Mouse (Mus musculus) frontal cortex, adult (tissue): ENCODE measurements around the gene Maml1.

ENCODE experiments used
- ATAC-seq: cut with Nextera tagmentation; 2 replicates; pipeline ENCODE4 v1.9.2; 2017; ENCODE audit warnings: mild to moderate bottlenecking, moderate library complexity, mixed read lengths; ENCODE audit not compliant: low TSS enrichment

The Maml1 gene

GRCm38 (mm10) chr11:50280053-50280452 lies 12.1 kb downstream of the Maml1 start:
- ATAC-seq, result no peak

GRCm38 (mm10) chr11:50279005-50279404 lies 13.1 kb downstream of the Maml1 start:
- ATAC-seq, result no peak

GRCm38 (mm10) chr11:50277706-50278105 lies 14.4 kb downstream of the Maml1 start:
- ATAC-seq, result no peak

- no peak for ATAC-seq
Observed at GRCm38 (mm10) chr11:50277025-50277424, 15.1 kb downstream of the Maml1 start.

- ATAC-seq, result peak; percentile 72
Observed at GRCm38 (mm10) chr11:50275568-50276151, 16.5 kb downstream of the Maml1 start.

- ATAC-seq, result no peak
Observed at GRCm38 (mm10) chr11:50275077-50275476, 17.0 kb downstream of the Maml1 start.

DNA sequence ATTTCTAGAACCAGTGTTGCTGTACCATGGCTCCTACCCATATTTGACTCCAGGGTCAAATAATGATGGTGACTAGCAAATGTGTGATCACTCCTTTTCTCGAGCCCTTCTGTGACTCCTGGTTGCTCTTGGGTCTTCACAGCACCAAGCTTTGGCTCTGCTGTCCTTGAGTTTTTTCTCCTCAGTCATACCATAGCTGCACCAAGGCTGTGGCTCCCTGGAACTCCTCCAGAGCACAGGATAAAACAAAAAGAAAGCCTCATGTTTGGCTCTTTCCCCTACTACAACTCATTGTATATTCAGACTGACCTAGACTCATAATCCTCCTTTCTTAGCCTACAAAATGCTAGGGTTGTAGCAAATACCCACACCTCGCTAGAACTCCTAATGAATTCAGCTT lies 19.3 kb downstream of the Maml1 start:
- no peak for ATAC-seq

GRCm38 (mm10) chr11:50269885-50270284 lies 22.2 kb downstream of the Maml1 start:
- ATAC-seq, result no peak

- no peak for ATAC-seq
Observed at GRCm38 (mm10) chr11:50269163-50269562, 22.9 kb downstream of the Maml1 start.

DNA sequence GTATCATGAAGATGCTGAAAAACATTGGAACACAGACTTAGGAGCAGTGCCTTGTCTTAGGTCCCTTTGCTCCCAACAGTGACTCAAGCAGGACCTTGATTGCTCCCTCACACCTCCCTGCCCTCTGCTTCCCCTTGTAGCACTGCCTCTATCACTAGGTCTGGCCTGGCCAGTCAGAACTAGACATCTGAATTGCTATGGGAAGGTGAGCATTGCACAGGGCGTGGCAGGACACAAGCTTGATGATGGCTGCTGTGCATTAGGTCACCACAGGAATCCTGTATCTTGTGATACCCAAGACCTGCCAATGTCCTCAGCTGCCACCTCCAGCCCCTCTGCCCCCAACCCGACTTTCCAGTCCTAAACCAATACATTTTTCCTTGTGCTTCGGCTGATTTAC lies 25.1 kb downstream of the Maml1 start:
- ATAC-seq, result no peak

DNA sequence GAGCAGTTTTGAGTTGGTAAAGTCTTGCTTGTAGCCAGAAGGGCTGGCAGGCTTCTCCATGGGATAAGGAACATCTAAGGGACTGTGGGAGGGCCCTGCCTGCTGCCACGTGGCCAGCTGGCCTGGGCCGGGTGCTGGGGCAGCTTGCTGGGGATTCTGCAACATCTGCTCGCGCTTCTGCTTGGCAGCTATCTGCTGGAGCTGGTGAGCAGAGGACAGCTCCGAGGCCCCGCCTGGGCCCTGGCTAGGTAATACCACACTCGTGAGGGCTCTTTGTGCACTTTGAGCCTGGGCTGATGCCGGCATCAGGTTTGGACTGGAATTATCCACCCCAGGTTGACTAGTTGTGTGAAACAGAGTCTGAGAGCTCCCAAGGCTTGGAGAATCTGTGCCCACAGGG lies 26.2 kb downstream of the Maml1 start:
- peak; percentile 36; the same call in 1 of the 2 replicates for ATAC-seq

DNA sequence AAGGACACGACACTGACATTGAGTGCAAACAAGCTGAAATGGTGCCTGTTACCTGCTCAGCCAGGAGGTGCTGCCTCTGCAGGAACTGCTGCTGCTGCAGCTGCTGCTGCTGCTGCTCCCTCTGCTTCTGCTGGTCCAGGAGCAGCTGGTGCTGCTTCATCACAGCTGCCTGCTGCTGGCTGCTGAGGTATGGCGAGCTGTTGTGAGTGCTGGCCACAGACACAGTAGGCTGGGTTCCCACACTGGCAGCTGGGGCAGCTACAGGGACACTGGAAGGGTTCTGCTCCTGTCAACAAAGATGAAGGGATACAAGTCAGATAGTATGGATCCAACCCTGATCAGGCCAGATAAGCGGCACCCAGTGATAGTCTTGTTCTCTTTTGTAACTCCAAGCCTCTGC lies 28.9 kb downstream of the Maml1 start:
- ATAC-seq, result no peak

DNA sequence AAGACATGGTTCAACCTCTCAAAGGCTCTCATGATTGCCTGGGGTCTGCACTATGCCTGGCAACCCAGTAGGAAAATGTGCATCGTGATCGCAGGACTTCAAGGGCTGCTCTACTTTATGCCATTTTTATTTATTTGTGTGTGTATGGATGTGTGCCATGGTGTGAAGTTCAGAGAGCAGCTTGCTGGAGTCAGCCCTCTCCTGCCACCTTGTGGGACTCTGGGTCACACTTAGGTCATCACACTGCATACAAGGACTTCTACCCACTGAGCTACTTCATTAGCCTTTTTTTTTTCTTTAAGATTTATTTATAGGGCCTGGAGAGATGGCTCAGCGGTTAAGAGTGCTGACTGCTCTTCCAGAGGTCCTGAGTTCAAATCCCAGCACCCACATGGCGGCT lies 30.1 kb downstream of the Maml1 start:
- ATAC-seq, result no peak

- peak; percentile 56 for ATAC-seq
Observed at GRCm38 (mm10) chr11:50258310-50258709, 33.8 kb downstream of the Maml1 start.

DNA sequence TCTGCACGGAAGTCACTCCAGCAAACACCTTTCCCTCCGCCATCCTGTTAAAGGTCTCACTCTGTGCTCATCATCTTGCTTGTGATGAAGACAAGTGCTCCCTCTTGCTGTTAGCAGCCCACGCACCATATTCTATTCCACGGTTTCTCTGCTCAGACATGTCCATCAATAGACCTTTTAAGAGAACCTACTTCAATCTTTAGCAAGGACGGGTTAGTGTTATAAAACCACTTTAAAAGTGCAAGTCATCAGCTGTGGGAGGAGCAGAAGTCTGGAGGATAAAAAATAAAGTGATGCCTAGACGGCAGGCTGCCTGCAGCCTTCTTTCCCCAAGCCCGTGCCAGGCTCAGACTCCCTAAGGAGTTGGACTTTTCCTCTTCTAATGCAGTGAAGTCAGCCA lies 35.5 kb downstream of the Maml1 start:
- ATAC-seq, result peak; percentile 18

DNA sequence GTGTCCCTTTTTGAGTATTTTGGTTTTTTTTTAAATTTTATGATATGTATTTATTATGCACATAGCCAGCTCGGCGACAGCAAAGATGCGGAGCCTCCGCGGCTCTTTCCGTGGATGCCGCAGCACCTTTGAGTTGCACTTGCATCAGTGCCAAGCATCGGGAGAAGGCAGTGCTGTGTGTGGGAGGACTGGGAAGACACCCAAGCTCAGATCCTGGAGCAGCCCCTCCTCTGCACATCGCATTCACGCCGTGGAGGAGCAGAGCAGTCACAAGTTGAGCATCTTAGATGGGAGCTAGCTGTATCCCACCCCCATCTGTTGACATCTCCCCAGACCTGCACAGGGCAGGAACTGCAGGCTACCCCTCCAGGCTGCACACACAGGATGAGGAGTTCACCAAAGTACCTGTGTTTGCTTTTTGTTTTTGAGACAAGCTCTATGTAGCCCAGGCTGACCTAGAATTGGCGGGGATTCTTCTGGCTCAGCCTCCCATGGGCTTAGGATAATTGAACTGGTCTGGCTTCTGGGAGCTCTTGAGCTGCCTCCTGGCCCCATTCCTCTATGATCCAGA lies 38.0 kb downstream of the Maml1 start:
- peak; percentile 66 for ATAC-seq

DNA sequence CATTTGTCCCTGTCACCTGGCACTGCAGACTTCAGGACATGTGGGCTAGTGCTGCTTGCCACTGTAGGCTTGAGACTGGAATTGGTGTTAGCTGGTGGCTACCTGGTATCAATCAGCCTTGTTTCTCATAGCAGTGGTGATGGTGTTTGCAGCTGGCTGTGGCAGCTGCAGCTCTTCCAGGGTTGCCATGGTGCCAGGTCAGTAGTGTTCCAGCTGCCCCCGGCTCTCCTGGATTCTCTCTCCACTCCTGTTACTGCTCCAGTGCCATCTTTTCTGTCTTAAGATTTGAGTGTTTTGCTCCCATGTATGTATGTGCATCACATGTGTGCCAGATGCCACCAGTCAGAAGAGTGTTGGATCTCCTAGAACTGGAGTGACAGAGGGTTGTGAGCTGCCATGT lies 38.7 kb downstream of the Maml1 start:
- ATAC-seq, result 0 out of 2 replicates have a peak, but pooled peaks have one; percentile 5

- ATAC-seq, result no peak
Observed at GRCm38 (mm10) chr11:50252684-50253265, 39.3 kb downstream of the Maml1 start.

DNA sequence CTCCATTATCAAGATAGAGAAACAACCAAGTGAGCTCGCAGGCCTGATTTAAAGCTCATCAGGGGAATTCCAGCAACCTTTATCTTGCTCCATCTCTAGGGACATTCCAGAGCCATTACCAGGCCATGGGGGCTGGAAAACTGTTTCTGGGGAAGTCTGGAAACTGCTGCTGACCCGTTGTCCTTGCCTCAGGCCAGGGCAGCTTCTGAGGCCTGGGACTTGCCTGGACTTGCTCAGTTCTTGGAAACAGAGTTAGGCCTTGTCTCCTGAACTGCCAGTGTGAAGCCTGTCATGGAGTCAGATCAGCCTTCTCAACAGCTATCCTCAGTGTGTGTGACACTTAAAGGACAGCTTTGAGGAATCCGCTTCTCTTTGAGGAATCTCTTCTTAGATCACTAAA lies 39.9 kb downstream of the Maml1 start:
- ATAC-seq, result no peak

- ATAC-seq, result peak; percentile 66
Observed at GRCm38 (mm10) chr11:50248473-50249171, 43.5 kb downstream of the Maml1 start.

GRCm38 (mm10) chr11:50245269-50245668 lies 46.8 kb downstream of the Maml1 start:
- ATAC-seq, result no peak

DNA sequence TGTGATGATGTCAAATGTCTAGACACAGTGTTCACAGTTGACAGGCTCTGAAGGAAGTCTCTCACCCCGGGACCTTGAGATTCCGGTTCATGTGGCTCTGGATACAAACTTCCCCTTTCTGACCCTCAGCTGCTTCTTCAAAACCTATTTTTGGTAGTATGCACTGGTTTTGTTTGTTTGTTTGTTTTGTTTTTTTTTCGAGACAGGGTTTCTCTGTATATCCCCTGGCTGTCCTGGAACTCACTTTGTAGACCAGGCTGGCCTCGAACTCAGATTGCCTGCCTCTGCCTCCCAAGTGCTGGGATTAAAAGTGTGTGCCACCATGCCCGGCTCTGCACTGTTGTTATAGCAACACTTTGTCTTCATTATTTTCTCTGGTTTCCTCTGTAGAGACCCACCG lies 48.2 kb downstream of the Maml1 start:
- no peak for ATAC-seq
